Comparison of ENCODE assay signal across 7 mouse cellular contexts in genomic region chrX:56374431-56375128, GRCm38 (mm10). TPM values are rescaled to one million over a fixed set of nuclear protein-coding genes. Genes with fewer than 3 reads are reported as not detected.
DNase-seq lines count a peak whose midpoint lies in the region; ATAC-seq and TF ChIP-seq lines count a peak whose summit lies in the region.
"Not testable (repeated sequence)": the region's sequence is repeated elsewhere in the genome, so short reads cannot be mapped to it uniquely, and the experiment has no call there.

Smim10l2a (plus strand) TSS chrX:56374586.

- H3K4me1 ChIP-seq in embryonic facial prominence, embryonic 15.5 days; heart, embryonic 16.5 days (ENCODE audit: control insufficient read depth, insufficient read depth, low read length); kidney, postnatal 0 days (replicated peaks; ENCODE audit: insufficient read depth, low read length); limb, embryonic 15.5 days; midbrain, embryonic 14.5 days (ENCODE audit: control insufficient read depth, insufficient read depth, low read length): not testable (repeated sequence)

- H3K27ac ChIP-seq in embryonic facial prominence, embryonic 15.5 days (replicated peaks); heart, embryonic 16.5 days (ENCODE audit: low read length); kidney, postnatal 0 days; limb, embryonic 15.5 days: not testable (repeated sequence)
- peak within 1 kb of the TSS; percentile 49; the same call in 1 of the 2 replicates for H3K27ac ChIP-seq in midbrain, embryonic 14.5 days (replicated peaks; ENCODE audit: low read depth, low read length)

- 16% methylated on average over 53 of the region's 56 CpGs for WGBS in embryonic facial prominence, embryonic 15.5 days
- WGBS in heart, embryonic 16.5 days = 13% methylated on average over 47 of the region's 56 CpGs
- 27% methylated on average over 52 of the region's 56 CpGs for WGBS in kidney, postnatal 0 days
- WGBS in limb, embryonic 15.5 days = 16% methylated on average over 48 of the region's 56 CpGs
- 19% methylated on average over 55 of the region's 56 CpGs for WGBS in midbrain, embryonic 14.5 days

- peak within 1 kb of the TSS; percentile 64 for H3K4me2 ChIP-seq in embryonic facial prominence, embryonic 15.5 days (replicated peaks)
- peak within 1 kb of the TSS; percentile 67 for H3K4me2 ChIP-seq in heart, embryonic 16.5 days (ENCODE audit: low read depth, low read length)
- peak within 1 kb of the TSS; percentile 58 for H3K4me2 ChIP-seq in kidney, postnatal 0 days (ENCODE audit: low read length)
- H3K4me2 ChIP-seq in limb, embryonic 15.5 days = peak within 1 kb of the TSS; percentile 63
- peak within 1 kb of the TSS; percentile 54 for H3K4me2 ChIP-seq in midbrain, embryonic 14.5 days (ENCODE audit: low read length)

- peak; percentile 88 for ATAC-seq in embryonic facial prominence, embryonic 15.5 days (ENCODE audit: insufficient number of reproducible peaks, low FRiP score, low TSS enrichment, low read depth)
- ATAC-seq in heart, embryonic 16.5 days (replicated peaks; ENCODE audit: extremely low read depth, insufficient read depth, low FRiP score) = peak; percentile 85
- ATAC-seq in kidney, postnatal 0 days (replicated peaks; ENCODE audit: low FRiP score, low read depth) = peak; percentile 95
- peak; percentile 77 for ATAC-seq in limb, embryonic 15.5 days (ENCODE audit: insufficient number of reproducible peaks, low FRiP score, low TSS enrichment, low read depth)
- peak; percentile 85 for ATAC-seq in midbrain, embryonic 14.5 days (ENCODE audit: low FRiP score, low TSS enrichment)

- H3K36me3 ChIP-seq in embryonic facial prominence, embryonic 15.5 days; heart, embryonic 16.5 days (ENCODE audit: control insufficient read depth, insufficient read depth); kidney, postnatal 0 days (ENCODE audit: insufficient read depth, low read length); limb, embryonic 15.5 days; midbrain, embryonic 14.5 days (ENCODE audit: control insufficient read depth, insufficient read depth, low read length): not testable (repeated sequence)

- H3K4me3 ChIP-seq in embryonic facial prominence, embryonic 15.5 days (replicated peaks) = peak within 1 kb of the TSS; percentile 49
- peak within 1 kb of the TSS; percentile 53 for H3K4me3 ChIP-seq in heart, embryonic 16.5 days (ENCODE audit: low read length)
- H3K4me3 ChIP-seq in kidney, postnatal 0 days (replicated peaks; ENCODE audit: low read depth, low read length) = peak within 1 kb of the TSS; percentile 35
- peak within 1 kb of the TSS; percentile 49 for H3K4me3 ChIP-seq in limb, embryonic 15.5 days
- H3K4me3 ChIP-seq in midbrain, embryonic 14.5 days (replicated peaks; ENCODE audit: low read depth, low read length) = peak within 1 kb of the TSS; percentile 41

- H3K27me3 ChIP-seq in embryonic facial prominence, embryonic 15.5 days; heart, embryonic 16.5 days (ENCODE audit: control insufficient read depth, insufficient read depth, low read length); kidney, postnatal 0 days (ENCODE audit: insufficient read depth, low read length); limb, embryonic 15.5 days; midbrain, embryonic 14.5 days (ENCODE audit: control insufficient read depth, insufficient read depth, low read length): not testable (repeated sequence)

- TF ChIP-seq CTCF in brain, embryonic 14.5 days (IDR thresholded peaks at IDR 0.05; ENCODE audit: borderline replicate concordance, extremely low read depth, insufficient read depth, insufficient read length); kidney, postnatal 0 days (IDR thresholded peaks at IDR 0.05; ENCODE audit: low read depth): not testable (repeated sequence)

- H3K9me3 ChIP-seq in embryonic facial prominence, embryonic 15.5 days (replicated peaks); heart, embryonic 16.5 days (replicated peaks; ENCODE audit: control insufficient read depth, low read length); kidney, postnatal 0 days (replicated peaks; ENCODE audit: low read length); limb, embryonic 15.5 days; midbrain, embryonic 14.5 days (ENCODE audit: control insufficient read depth, low read length): not testable (repeated sequence)

- TF ChIP-seq POLR2A in brain, embryonic 14.5 days (IDR thresholded peaks at IDR 0.05; ENCODE audit: borderline replicate concordance, extremely low read depth, insufficient read depth, insufficient read length, poor library complexity, severe bottlenecking) = peak; percentile 18; the same call in 1 of the 2 replicates

- DNase-seq in brain, embryonic 14.5 days (ENCODE audit: low read depth) = peak; percentile 73
- peak; percentile 49 for DNase-seq in kidney, postnatal 0 days (ENCODE audit: low spot score)
- DNase-seq in midbrain, embryonic 14.5 days = peak; percentile 67
- DNase-seq in spleen, postnatal 36 days (ENCODE audit: low spot score in 2 of 2) = peak; percentile 14 to 46

- H3K9ac ChIP-seq in embryonic facial prominence, embryonic 15.5 days; limb, embryonic 15.5 days: not testable (repeated sequence)
- H3K9ac ChIP-seq in heart, embryonic 16.5 days (ENCODE audit: low read length) = peak within 1 kb of the TSS; percentile 62
- H3K9ac ChIP-seq in kidney, postnatal 0 days (ENCODE audit: low read depth, low read length) = peak within 1 kb of the TSS; percentile 49; the same call in 1 of the 2 replicates
- peak within 1 kb of the TSS; percentile 52 for H3K9ac ChIP-seq in midbrain, embryonic 14.5 days (replicated peaks; ENCODE audit: low read length)

RNA-seq across cellular contexts. Expression of gene Smim10l2a, which starts in this region (rescaled TPM):
- 14.7 and 20.3 TPM in 2 replicates for polyA plus RNA-seq in brain, embryonic 14.5 days (2012; rRNA removed)
- polyA plus RNA-seq in embryonic facial prominence, embryonic 15.5 days (2015; fragmentation: Nextera tagmentation; extraction: Ambion mirVana) = 4.6 and 4.8 TPM in 2 replicates
- polyA plus RNA-seq in heart, embryonic 16.5 days (2015; fragmentation: Nextera tagmentation; extraction: Ambion mirVana) = 1.3 and 2.1 TPM in 2 replicates
- polyA plus RNA-seq in kidney, postnatal 0 days (2015; fragmentation: Nextera tagmentation; extraction: Ambion mirVana) = 6.6 and 7.0 TPM in 2 replicates
- 4.9 and 6.1 TPM in 2 replicates for polyA plus RNA-seq in limb, embryonic 15.5 days (2015; fragmentation: Nextera tagmentation; extraction: Ambion mirVana)
- 22.9 and 32.6 TPM in 2 replicates for polyA plus RNA-seq in midbrain, embryonic 14.5 days (2014; fragmentation: Nextera tagmentation; extraction: Ambion mirVana)
